Mouse (Mus musculus): ENCODE data around the gene Ascc2. TPM values are rescaled to one million over a fixed set of nuclear protein-coding genes. Genes with fewer than 3 reads are reported as not detected.

Gene Ascc2
- total and polyA plus RNA-seq, 2 experiments from 2014 or later = 15.6 to 15.8 TPM

- Histone ChIP-seq H3K9me3 (ENCODE audit: low read length) (no peaks in the 10 kb centered on the region), H3K9ac (replicated peaks; ENCODE audit: low read length, poor library complexity, severe bottlenecking) (no peak overlapping the region), H3K4me2 (ENCODE audit: low read depth, low read length, poor library complexity, severe bottlenecking) (no peak overlapping the region), H3K4me1 (ENCODE audit: insufficient read depth, low read length) (no peaks in the 10 kb centered on the region), H3K36me3 (ENCODE audit: insufficient read depth, low read length) (no peaks in the 10 kb centered on the region), H3K27me3 (ENCODE audit: insufficient read depth, low read length) (no peaks in the 10 kb centered on the region), H3K27ac (ENCODE audit: low read depth, low read length) (no peak overlapping the region), H3K4me3 (ENCODE audit: low read depth, low read length) (no peak overlapping the region)
- DNase-seq (ENCODE audit: low spot score) (no peak), ATAC-seq (ENCODE audit: low FRiP score) (no peak)
- WGBS = 81% methylated on average over 1 of the region's 1 CpGs
- TF ChIP-seq CTCF (IDR thresholded peaks at IDR 0.05) = no peak
Measured at GRCm38 (mm10) chr11:4606541-4606940, 31.0 kb upstream of the Ascc2 start.

GRCm38 (mm10) chr11:4611904-4612303 is 25.6 kb upstream of the Ascc2 start:
- ATAC-seq (ENCODE audit: low FRiP score) = no peak
- no peak for TF ChIP-seq CTCF (IDR thresholded peaks at IDR 0.05)
- no peak overlapping the region for H3K27ac ChIP-seq (ENCODE audit: low read depth, low read length)
- DNase-seq (ENCODE audit: low spot score) = no peak
- WGBS = 65% methylated on average over 2 of the region's 2 CpGs
- no peaks in the 10 kb centered on the region for H3K27me3 ChIP-seq (ENCODE audit: insufficient read depth, low read length)
- H3K4me3 ChIP-seq (ENCODE audit: low read depth, low read length) = no peak overlapping the region
- H3K9me3 ChIP-seq (ENCODE audit: low read length) = no peaks in the 10 kb centered on the region
- no peak overlapping the region for H3K4me2 ChIP-seq (ENCODE audit: low read depth, low read length, poor library complexity, severe bottlenecking)
- H3K36me3 ChIP-seq (ENCODE audit: insufficient read depth, low read length) = no peaks in the 10 kb centered on the region
- no peaks in the 10 kb centered on the region for H3K4me1 ChIP-seq (ENCODE audit: insufficient read depth, low read length)
- no peak overlapping the region for H3K9ac ChIP-seq (replicated peaks; ENCODE audit: low read length, poor library complexity, severe bottlenecking)

DNA sequence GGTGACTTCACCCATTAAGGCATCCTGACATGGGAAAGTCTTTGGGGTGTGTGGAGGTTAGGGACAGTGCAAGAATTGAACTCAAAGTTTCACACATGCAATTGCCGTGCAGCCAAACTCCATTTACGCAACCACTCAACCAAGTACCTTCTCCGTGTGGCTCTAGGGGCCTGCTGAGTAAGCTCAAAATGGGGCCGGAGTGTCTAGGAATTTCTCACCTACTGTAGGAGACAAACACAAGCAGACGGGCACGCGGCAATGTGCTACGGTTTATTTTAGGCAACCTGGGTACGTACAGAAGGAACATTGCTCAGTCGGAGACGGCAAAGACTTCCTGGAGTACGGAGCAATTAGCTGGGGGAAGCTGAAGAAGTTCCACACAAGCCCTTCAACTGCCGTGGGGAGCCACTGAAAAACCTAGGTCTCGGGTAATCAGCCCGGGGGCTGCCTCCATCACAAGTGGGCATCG is 17.5 kb upstream of the Ascc2 start, which contains the start of gene Gm11032:
Gene Gm11032 (plus strand): TSS at position 51 of the 469 bp plus-strand sequence.
- ATAC-seq (ENCODE audit: low FRiP score) (no peak), DNase-seq (ENCODE audit: low spot score) (no peak)
- H3K9ac ChIP-seq (replicated peaks; ENCODE audit: low read length, poor library complexity, severe bottlenecking) = no peak within 1 kb of the TSS
- 81% methylated on average over 16 of the region's 16 CpGs for WGBS
- H3K36me3 ChIP-seq (ENCODE audit: insufficient read depth, low read length) = no peaks in the 10 kb centered on the region
- no peak within 1 kb of the TSS for H3K27ac ChIP-seq (ENCODE audit: low read depth, low read length)
- no peaks in the 10 kb centered on the region for H3K9me3 ChIP-seq (ENCODE audit: low read length)
- no peak for TF ChIP-seq CTCF (IDR thresholded peaks at IDR 0.05)
- H3K27me3 ChIP-seq (ENCODE audit: insufficient read depth, low read length) = no peaks in the 10 kb centered on the region
- H3K4me3 ChIP-seq (ENCODE audit: low read depth, low read length) = no peak within 1 kb of the TSS
- H3K4me1 ChIP-seq (ENCODE audit: insufficient read depth, low read length) = no peaks in the 10 kb centered on the region
- H3K4me2 ChIP-seq (ENCODE audit: low read depth, low read length, poor library complexity, severe bottlenecking) = no peak within 1 kb of the TSS

GRCm38 (mm10) chr11:4620501-4621108 is 16.9 kb upstream of the Ascc2 start:
- no peaks in the 10 kb centered on the region for H3K36me3 ChIP-seq (ENCODE audit: insufficient read depth, low read length)
- TF ChIP-seq CTCF (IDR thresholded peaks at IDR 0.05) = no peak
- no peaks in the 10 kb centered on the region for H3K4me1 ChIP-seq (ENCODE audit: insufficient read depth, low read length)
- WGBS = 57% methylated on average over 13 of the region's 13 CpGs
- no peak overlapping the region for H3K27ac ChIP-seq (ENCODE audit: low read depth, low read length)
- H3K9ac ChIP-seq (replicated peaks; ENCODE audit: low read length, poor library complexity, severe bottlenecking) = no peak overlapping the region
- DNase-seq (ENCODE audit: low spot score) = no peak
- ATAC-seq (ENCODE audit: low FRiP score) = no peak
- H3K4me2 ChIP-seq (ENCODE audit: low read depth, low read length, poor library complexity, severe bottlenecking) = no peak overlapping the region
- H3K4me3 ChIP-seq (ENCODE audit: low read depth, low read length) = no peak overlapping the region
- H3K27me3 ChIP-seq (ENCODE audit: insufficient read depth, low read length) = no peaks in the 10 kb centered on the region
- H3K9me3 ChIP-seq (ENCODE audit: low read length) = no peaks in the 10 kb centered on the region

DNA sequence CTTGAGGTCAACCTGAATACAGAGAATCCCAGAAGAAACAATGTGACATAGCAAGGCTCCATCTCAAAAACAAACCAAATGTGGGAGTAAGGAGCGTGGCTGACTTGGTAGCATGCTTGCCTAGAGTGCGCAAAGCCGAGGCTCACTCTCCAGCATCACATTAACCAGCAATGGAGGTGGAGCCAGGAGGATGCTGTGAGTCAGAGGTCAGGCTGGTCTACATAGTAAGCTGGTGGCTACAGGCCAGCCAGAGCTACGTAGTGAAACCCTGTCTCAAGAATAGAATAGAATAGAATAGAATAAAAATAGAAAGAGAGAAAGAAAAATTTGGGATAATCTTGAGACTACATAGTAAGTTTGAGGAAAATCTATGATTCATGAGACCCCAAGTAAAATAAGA is 15.7 kb upstream of the Ascc2 start:
- H3K4me1 ChIP-seq (ENCODE audit: insufficient read depth, low read length) = 0 out of 2 replicates have a peak, but pooled peaks cover 3% of the 10 kb centered on the region
- H3K9ac ChIP-seq (replicated peaks; ENCODE audit: low read length, poor library complexity, severe bottlenecking) = no peak overlapping the region
- H3K36me3 ChIP-seq (ENCODE audit: insufficient read depth, low read length) = no peaks in the 10 kb centered on the region
- H3K27me3 ChIP-seq (ENCODE audit: insufficient read depth, low read length) = no peaks in the 10 kb centered on the region
- TF ChIP-seq CTCF (IDR thresholded peaks at IDR 0.05) = no peak
- no peak overlapping the region for H3K27ac ChIP-seq (ENCODE audit: low read depth, low read length)
- ATAC-seq (ENCODE audit: low FRiP score) (no peak), DNase-seq (ENCODE audit: low spot score) (no peak)
- H3K4me2 ChIP-seq (ENCODE audit: low read depth, low read length, poor library complexity, severe bottlenecking) = no peak overlapping the region
- no peaks in the 10 kb centered on the region for H3K9me3 ChIP-seq (ENCODE audit: low read length)
- WGBS = 79% methylated on average over 4 of the region's 4 CpGs
- H3K4me3 ChIP-seq (ENCODE audit: low read depth, low read length) = no peak overlapping the region

- H3K36me3 ChIP-seq (ENCODE audit: insufficient read depth, low read length) = no peaks in the 10 kb centered on the region
- no peaks in the 10 kb centered on the region for H3K9me3 ChIP-seq (ENCODE audit: low read length)
- WGBS = 74% methylated on average over 7 of the region's 7 CpGs
- H3K27me3 ChIP-seq (ENCODE audit: insufficient read depth, low read length) = no peaks in the 10 kb centered on the region
- no peak overlapping the region for H3K9ac ChIP-seq (replicated peaks; ENCODE audit: low read length, poor library complexity, severe bottlenecking)
- ATAC-seq (ENCODE audit: low FRiP score) (no peak), DNase-seq (ENCODE audit: low spot score) (no peak)
- no peak overlapping the region for H3K4me2 ChIP-seq (ENCODE audit: low read depth, low read length, poor library complexity, severe bottlenecking)
- H3K4me1 ChIP-seq (ENCODE audit: insufficient read depth, low read length) = 0 out of 2 replicates have a peak, but pooled peaks cover 3% of the 10 kb centered on the region
- TF ChIP-seq CTCF (IDR thresholded peaks at IDR 0.05) = no peak
- no peak overlapping the region for H3K4me3 ChIP-seq (ENCODE audit: low read depth, low read length)
- no peak overlapping the region for H3K27ac ChIP-seq (ENCODE audit: low read depth, low read length)
Measured at GRCm38 (mm10) chr11:4622442-4622986, 15.0 kb upstream of the Ascc2 start.

Data from midbrain, postnatal 0 days (tissue).